Mouse (Mus musculus) lung, adult 2 months (tissue): ENCODE data around the gene Trp53i13.

Experiments used
- CTCF ChIP-seq: fragments of 200-500 bp; IDR thresholded peaks from 2 replicates; pipeline ENCODE4 v1.5.1; 2011; ENCODE audit warnings: mild to moderate bottlenecking, low read length, control low read depth; ENCODE audit not compliant: insufficient read depth
- POLR2A ChIP-seq: fragments of 200-500 bp; IDR thresholded peaks from 2 replicates; pipeline ENCODE4 v1.6.1; 2011; ENCODE audit warnings: low read depth, mild to moderate bottlenecking, control low read depth, low read length, borderline replicate concordance; ENCODE audit errors: extremely low read depth

DNA sequence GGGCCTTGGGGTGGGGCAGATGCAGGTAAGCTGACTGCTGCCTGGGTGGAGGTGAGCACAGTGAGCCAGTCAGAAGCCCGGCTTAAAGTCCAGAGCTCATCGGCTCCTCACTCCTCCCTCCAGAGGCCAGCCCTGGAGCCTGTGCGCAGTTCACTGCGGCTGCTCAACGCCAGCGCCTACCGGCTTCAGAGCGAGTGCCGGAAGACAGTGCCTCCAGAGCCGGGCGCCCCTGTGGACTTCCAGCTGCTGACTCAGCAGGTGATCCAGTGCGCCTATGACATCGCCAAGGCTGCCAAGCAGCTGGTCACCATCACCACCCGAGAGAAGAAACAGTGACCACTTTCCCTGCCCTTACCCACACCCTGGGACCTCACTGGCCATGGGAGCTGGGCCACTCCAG, 9.5 kb downstream of the Trp53i13 start:
- TF ChIP-seq CTCF = no peak
- TF ChIP-seq POLR2A = no peak
